ENCODE assay signal across 27 mouse cellular contexts in the genomic region with DNA sequence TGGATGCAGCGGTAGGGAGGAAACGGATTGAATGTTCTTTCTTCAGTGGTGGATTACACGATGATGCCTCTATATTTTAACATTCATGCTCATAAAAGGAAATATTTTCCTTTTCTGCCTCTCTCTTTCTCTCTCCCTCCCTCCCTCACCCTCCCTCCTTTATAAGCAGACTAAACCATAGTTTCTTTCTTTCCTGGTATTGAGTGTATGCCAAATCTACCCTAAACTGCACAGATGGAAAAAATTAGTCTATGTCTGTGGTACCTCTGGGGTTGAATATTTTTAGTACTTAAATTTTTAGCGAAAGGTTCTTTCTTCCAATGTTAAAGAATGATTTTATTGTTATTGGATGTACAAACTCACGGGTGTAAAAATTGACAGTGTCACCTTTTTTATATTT. TPM values are rescaled to one million over a fixed set of nuclear protein-coding genes. Genes with fewer than 3 reads are reported as not detected.
"Had no signal": no experiment of that assay in that cellular context is flagged by ENCODE, and none has a peak within 500 bp of the region (broad histone marks: within the 10 kb centered on the region; RNA-seq: fewer than 3 reads in every experiment).

No protein-coding gene starts in this region.

- ATAC-seq: midbrain, embryonic 15.5 days had no signal

- H3K27me3 ChIP-seq: liver, embryonic 13.5 days; midbrain, embryonic 15.5 days; neural tube, embryonic 13.5 days; stomach, embryonic 15.5 days had no signal

- H3K4me1 ChIP-seq: midbrain, embryonic 15.5 days had no signal

- H3K27ac ChIP-seq: layer of hippocampus, adult 2 months; liver, embryonic 13.5 days; midbrain, embryonic 15.5 days; neural tube, embryonic 13.5 days had no signal

- H3K9ac ChIP-seq: liver, embryonic 13.5 days; midbrain, embryonic 15.5 days; neural tube, embryonic 13.5 days; stomach, embryonic 15.5 days had no signal

- H3K36me3 ChIP-seq: midbrain, embryonic 15.5 days; neural tube, embryonic 13.5 days; stomach, embryonic 15.5 days had no signal

- H3K4me3 ChIP-seq: layer of hippocampus, adult 2 months; liver, embryonic 13.5 days; midbrain, embryonic 15.5 days; neural tube, embryonic 13.5 days; stomach, embryonic 15.5 days had no signal

- H3K4me2 ChIP-seq: liver, embryonic 13.5 days; midbrain, embryonic 11.5 days; midbrain, embryonic 15.5 days; neural tube, embryonic 13.5 days; stomach, embryonic 15.5 days had no signal

- H3K9me3 ChIP-seq: liver, embryonic 13.5 days; midbrain, embryonic 15.5 days; neural tube, embryonic 13.5 days; stomach, embryonic 15.5 days had no signal

- DNase-seq: kidney, adult 9 months; kidney, postnatal 14 days; layer of hippocampus, adult 9-11 months; liver, embryonic 13.5 days; lung, adult 2 months; lung, postnatal 14 days; lung, postnatal 4 days; retina, postnatal 1 day; right cerebral cortex, postnatal 25 days; spleen, adult 18-20 months; thymus, postnatal 25 days had no signal

RNA-seq across cellular contexts. Expression of gene Avpr1b, which starts 57.1 kb away (rescaled TPM):
- total RNA-seq: left cerebral cortex, adult 18-20 months; left cerebral cortex, postnatal 25 days; liver, adult 2 months; megakaryocyte progenitor cell, adult 5-6 weeks; megakaryocyte-erythroid progenitor cell, adult 5-6 weeks; neutrophil, adult 5-6 weeks had no signal
- polyA plus RNA-seq: kidney, embryonic 16.5 days; limb, embryonic 11.5 days; liver, adult 2 months; liver, embryonic 13.5 days; liver, embryonic 16.5 days; lung, adult 2 months; lung, embryonic 16.5 days; midbrain, embryonic 11.5 days; midbrain, embryonic 15.5 days; neural tube, embryonic 13.5 days; stomach, embryonic 15.5 days; thymus, postnatal 0 days had no signal
